Mouse (Mus musculus) lung, adult 2 months (tissue): ENCODE results near the gene Ppard.

ENCODE experiments used
- CTCF ChIP-seq: fragments of 200-500 bp; IDR thresholded peaks from 2 replicates; pipeline ENCODE4 v1.5.1; 2011; ENCODE audit warnings: mild to moderate bottlenecking, low read length, control low read depth; ENCODE audit not compliant: insufficient read depth
- POLR2A ChIP-seq: fragments of 200-500 bp; IDR thresholded peaks from 2 replicates; pipeline ENCODE4 v1.6.1; 2011; ENCODE audit warnings: low read depth, mild to moderate bottlenecking, control low read depth, low read length, borderline replicate concordance; ENCODE audit errors: extremely low read depth

GRCm38 (mm10) chr17:28231026-28231736, 1.3 kb upstream of the Ppard start:
- no peak for TF ChIP-seq POLR2A
- no peak for TF ChIP-seq CTCF
